Mouse (Mus musculus): ENCODE results near the gene Nfix. TPM values are rescaled to one million over a fixed set of nuclear protein-coding genes. Genes with fewer than 3 reads are reported as not detected.

Gene Nfix
- total and polyA plus RNA-seq, 3 experiments: 68.7 to 297 (median 274) TPM

GRCm38 (mm10) chr8:84775105-84775591, 25.0 kb downstream of the Nfix start:
- peak overlapping the region; percentile 82 for H3K27ac ChIP-seq
- H3K4me1 ChIP-seq (ENCODE audit: control insufficient read depth, insufficient read depth, low read length): peaks cover 25% of the 10 kb centered on the region
- no peaks in the 10 kb centered on the region for H3K27me3 ChIP-seq (ENCODE audit: control insufficient read depth, insufficient read depth, low read length)
- DNase-seq: peak; percentile 69 to 72
- WGBS: 18% methylated on average over 13 of the region's 13 CpGs
- peak overlapping the region; percentile 63 for H3K9ac ChIP-seq (ENCODE audit: low read depth, low read length)
- TF ChIP-seq EP300 (IDR thresholded peaks at IDR 0.05; ENCODE audit: insufficient read depth, low read depth, low read length): no peak
- no peak for TF ChIP-seq POLR2A (IDR thresholded peaks at IDR 0.05; ENCODE audit: insufficient read depth, low read depth, low read length)
- no peak for TF ChIP-seq CTCF (IDR thresholded peaks at IDR 0.05)
- H3K4me3 ChIP-seq: peak overlapping the region; percentile 26; the same call in 1 of the 2 replicates
- intact Hi-C loops (cut with DNase I): loop anchor here (2.0 kb wide), 1 partner anchor 24 kb away; no protein-coding TSS in a partner anchor
- H3K36me3 ChIP-seq (ENCODE audit: control insufficient read depth, insufficient read depth, low read length): no peaks in the 10 kb centered on the region
- H3K79me2 ChIP-seq (replicated peaks; ENCODE audit: control insufficient read depth, insufficient read depth, low read length): peaks cover 2% of the 10 kb centered on the region

- H3K27ac ChIP-seq: peak overlapping the region; percentile 82
- peak; percentile 79 to 80 for DNase-seq
- H3K9ac ChIP-seq (ENCODE audit: low read depth, low read length): 0 out of 2 replicates have a peak overlapping the region, but pooled peaks have one; percentile 8
- WGBS: 18% methylated on average over 10 of the region's 10 CpGs
- no peak overlapping the region for H3K4me3 ChIP-seq
- H3K27me3 ChIP-seq (ENCODE audit: control insufficient read depth, insufficient read depth, low read length): no peaks in the 10 kb centered on the region
- no peak for TF ChIP-seq CTCF (IDR thresholded peaks at IDR 0.05)
- no peak for TF ChIP-seq EP300 (IDR thresholded peaks at IDR 0.05; ENCODE audit: insufficient read depth, low read depth, low read length)
- TF ChIP-seq POLR2A (IDR thresholded peaks at IDR 0.05; ENCODE audit: insufficient read depth, low read depth, low read length): no peak
- H3K4me1 ChIP-seq (ENCODE audit: control insufficient read depth, insufficient read depth, low read length): peaks cover 25% of the 10 kb centered on the region
- no peaks in the 10 kb centered on the region for H3K36me3 ChIP-seq (ENCODE audit: control insufficient read depth, insufficient read depth, low read length)
- intact Hi-C loops (cut with DNase I): loop anchor here (2.0 kb wide), 1 partner anchor 24 kb away; no protein-coding TSS in a partner anchor
- peaks cover 2% of the 10 kb centered on the region for H3K79me2 ChIP-seq (replicated peaks; ENCODE audit: control insufficient read depth, insufficient read depth, low read length)
Measured at GRCm38 (mm10) chr8:84774473-84774911, 25.7 kb downstream of the Nfix start.

GRCm38 (mm10) chr8:84773833-84774232, 26.3 kb downstream of the Nfix start:
- H3K27me3 ChIP-seq (ENCODE audit: control insufficient read depth, insufficient read depth, low read length): no peaks in the 10 kb centered on the region
- peaks cover 2% of the 10 kb centered on the region for H3K79me2 ChIP-seq (replicated peaks; ENCODE audit: control insufficient read depth, insufficient read depth, low read length)
- peak overlapping the region; percentile 21; the same call in 1 of the 2 replicates for H3K4me3 ChIP-seq
- peak overlapping the region; percentile 46 for H3K27ac ChIP-seq
- intact Hi-C loops (cut with DNase I): loop anchor here (2.0 kb wide), 1 partner anchor 25 kb away; no protein-coding TSS in a partner anchor
- 0 out of 2 replicates have a peak, but pooled peaks have one; percentile 10 for TF ChIP-seq POLR2A (IDR thresholded peaks at IDR 0.05; ENCODE audit: insufficient read depth, low read depth, low read length)
- TF ChIP-seq CTCF (IDR thresholded peaks at IDR 0.05): no peak
- H3K36me3 ChIP-seq (ENCODE audit: control insufficient read depth, insufficient read depth, low read length): no peaks in the 10 kb centered on the region
- WGBS: 0% methylated on average over 17 of the region's 19 CpGs
- peak; percentile 77 to 85 for DNase-seq
- H3K9ac ChIP-seq (ENCODE audit: low read depth, low read length): peak overlapping the region; percentile 21; the same call in 1 of the 2 replicates
- peaks cover 25% of the 10 kb centered on the region for H3K4me1 ChIP-seq (ENCODE audit: control insufficient read depth, insufficient read depth, low read length)

GRCm38 (mm10) chr8:84773304-84773703, 26.8 kb downstream of the Nfix start:
- DNase-seq: peak in 1 of 2 experiments; percentile 37
- H3K4me1 ChIP-seq (ENCODE audit: control insufficient read depth, insufficient read depth, low read length): peaks cover 24% of the 10 kb centered on the region
- no peaks in the 10 kb centered on the region for H3K27me3 ChIP-seq (ENCODE audit: control insufficient read depth, insufficient read depth, low read length)
- peaks cover 2% of the 10 kb centered on the region for H3K79me2 ChIP-seq (replicated peaks; ENCODE audit: control insufficient read depth, insufficient read depth, low read length)
- intact Hi-C loops (cut with DNase I): no loop called here
- peak overlapping the region; percentile 46 for H3K27ac ChIP-seq
- no peak overlapping the region; the same call in 1 of the 2 replicates for H3K9ac ChIP-seq (ENCODE audit: low read depth, low read length)
- 49% methylated on average over 9 of the region's 9 CpGs for WGBS
- peak overlapping the region; percentile 21; the same call in 1 of the 2 replicates for H3K4me3 ChIP-seq
- H3K36me3 ChIP-seq (ENCODE audit: control insufficient read depth, insufficient read depth, low read length): no peaks in the 10 kb centered on the region
- TF ChIP-seq EP300 (IDR thresholded peaks at IDR 0.05; ENCODE audit: insufficient read depth, low read depth, low read length) (no peak), POLR2A (IDR thresholded peaks at IDR 0.05; ENCODE audit: insufficient read depth, low read depth, low read length) (peak; percentile 29; the same call in 1 of the 2 replicates)

GRCm38 (mm10) chr8:84772628-84773027, 27.5 kb downstream of the Nfix start:
- TF ChIP-seq POLR2A (IDR thresholded peaks at IDR 0.05; ENCODE audit: insufficient read depth, low read depth, low read length): no peak
- TF ChIP-seq EP300 (IDR thresholded peaks at IDR 0.05; ENCODE audit: insufficient read depth, low read depth, low read length): no peak
- no peak for TF ChIP-seq CTCF (IDR thresholded peaks at IDR 0.05)
- no peak overlapping the region for H3K4me3 ChIP-seq
- no peaks in the 10 kb centered on the region for H3K27me3 ChIP-seq (ENCODE audit: control insufficient read depth, insufficient read depth, low read length)
- H3K9ac ChIP-seq (ENCODE audit: low read depth, low read length): peak overlapping the region; percentile 39; the same call in 1 of the 2 replicates
- H3K27ac ChIP-seq: peak overlapping the region; percentile 46
- no peaks in the 10 kb centered on the region for H3K36me3 ChIP-seq (ENCODE audit: control insufficient read depth, insufficient read depth, low read length)
- WGBS: 57% methylated on average over 3 of the region's 3 CpGs
- peaks cover 22% of the 10 kb centered on the region for H3K4me1 ChIP-seq (ENCODE audit: control insufficient read depth, insufficient read depth, low read length)
- DNase-seq: no peak
- intact Hi-C loops (cut with DNase I): no loop called here
- peaks cover 2% of the 10 kb centered on the region; the same call in 1 of the 2 replicates for H3K79me2 ChIP-seq (replicated peaks; ENCODE audit: control insufficient read depth, insufficient read depth, low read length)

GRCm38 (mm10) chr8:84771941-84772378, 28.2 kb downstream of the Nfix start:
- WGBS: 63% methylated on average over 34 of the region's 34 CpGs
- no peaks in the 10 kb centered on the region for H3K36me3 ChIP-seq (ENCODE audit: control insufficient read depth, insufficient read depth, low read length)
- H3K27ac ChIP-seq: no peak overlapping the region
- H3K27me3 ChIP-seq (ENCODE audit: control insufficient read depth, insufficient read depth, low read length): no peaks in the 10 kb centered on the region
- peaks cover 19% of the 10 kb centered on the region for H3K4me1 ChIP-seq (ENCODE audit: control insufficient read depth, insufficient read depth, low read length)
- peaks cover 2% of the 10 kb centered on the region; the same call in 1 of the 2 replicates for H3K79me2 ChIP-seq (replicated peaks; ENCODE audit: control insufficient read depth, insufficient read depth, low read length)
- H3K4me3 ChIP-seq: no peak overlapping the region
- DNase-seq: no peak
- peak overlapping the region; percentile 18 for H3K9ac ChIP-seq (ENCODE audit: low read depth, low read length)
- TF ChIP-seq CTCF (IDR thresholded peaks at IDR 0.05) (no peak), EP300 (IDR thresholded peaks at IDR 0.05; ENCODE audit: insufficient read depth, low read depth, low read length) (no peak), POLR2A (IDR thresholded peaks at IDR 0.05; ENCODE audit: insufficient read depth, low read depth, low read length) (no peak)
- intact Hi-C loops (cut with DNase I): no loop called here

Measured in heart, adult 2 months (tissue).